Mouse (Mus musculus) megakaryocyte, embryonic 14.5 days (primary cell): Measurements from ENCODE around the gene Mill1. TPM values are rescaled to one million over a fixed set of nuclear protein-coding genes. Genes with fewer than 3 reads are reported as not detected.
"Not testable (repeated sequence)": the region's sequence is repeated elsewhere in the genome, so short reads cannot be mapped to it uniquely, and the experiment has no call there.

ENCODE experiments used
- H3K27me3 ChIP-seq: replicated peaks from 2 replicates; pipeline ENCODE3; 2012; ENCODE audit warnings: inconsistent platforms
- H3K36me3 ChIP-seq: replicated peaks from 2 replicates; pipeline ENCODE3; 2012; ENCODE audit warnings: low read length, inconsistent platforms, mixed read lengths
- H3K4me1 ChIP-seq: 2 replicates; pipeline ENCODE4 v1.6.1; 2012; ENCODE audit warnings: inconsistent platforms
- H3K4me3 ChIP-seq: replicated peaks from 2 replicates; pipeline ENCODE3; 2012; ENCODE audit warnings: moderate library complexity, mild to moderate bottlenecking, inconsistent platforms
- H3K9me3 ChIP-seq: 2 replicates; pipeline ENCODE4 v1.6.1; 2012; ENCODE audit warnings: inconsistent platforms
- FLI1 ChIP-seq: IDR thresholded peaks from 2 replicates; pipeline ENCODE4 v1.6.1; 2012; ENCODE audit warnings: low read length, inconsistent platforms, mixed read lengths
- GATA1 ChIP-seq: IDR thresholded peaks from 3 replicates; pipeline ENCODE4 v1.6.1; 2012; ENCODE audit warnings: mixed read lengths, low read length, inconsistent platforms, borderline replicate concordance
- polyA plus RNA-seq: library from polyadenylated mRNA; stranded (reverse); fragments of >175 nt; gene quantifications from 2 replicates; pipeline ENCODE4 v1.2.3, GENCODE M21; 2012; ENCODE audit warnings: low replicate concordance; ENCODE audit not compliant: insufficient read depth

The Mill1 gene
- polyA plus RNA-seq: not detected in 2 replicates

DNA sequence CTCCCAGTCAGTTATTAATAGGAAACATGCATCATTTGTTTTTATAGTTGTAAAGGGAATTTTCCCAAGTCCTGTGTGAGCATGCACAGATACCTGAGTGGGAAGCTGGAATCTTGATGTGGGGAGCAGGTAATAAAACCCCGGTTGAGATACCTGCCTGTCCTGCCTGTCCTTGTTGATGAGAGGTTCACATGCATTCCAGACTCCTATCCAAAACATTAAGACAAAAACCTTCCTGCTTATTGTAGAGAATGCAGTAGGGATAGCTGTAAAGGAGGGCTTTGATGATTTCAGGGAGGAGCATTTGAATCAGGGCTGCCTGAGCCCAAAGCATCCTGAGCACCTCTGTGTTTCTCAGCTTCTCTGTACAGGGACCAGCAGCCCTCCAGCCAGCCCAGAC, at the start of gene Mill1:
Gene Mill1 (plus strand): TSS at position 301 of the 400 bp plus-strand sequence.
- Histone ChIP-seq H3K4me3 (no peak within 1 kb of the TSS), H3K9me3 (peaks cover 3% of the 10 kb centered on the region; the same call in 1 of the 2 replicates), H3K4me1 (peaks cover 4% of the 10 kb centered on the region; the same call in 1 of the 2 replicates), H3K36me3 (no peaks in the 10 kb centered on the region), H3K27me3 (no peaks in the 10 kb centered on the region)
- TF ChIP-seq FLI1 (no peak), GATA1 (no peak)

DNA sequence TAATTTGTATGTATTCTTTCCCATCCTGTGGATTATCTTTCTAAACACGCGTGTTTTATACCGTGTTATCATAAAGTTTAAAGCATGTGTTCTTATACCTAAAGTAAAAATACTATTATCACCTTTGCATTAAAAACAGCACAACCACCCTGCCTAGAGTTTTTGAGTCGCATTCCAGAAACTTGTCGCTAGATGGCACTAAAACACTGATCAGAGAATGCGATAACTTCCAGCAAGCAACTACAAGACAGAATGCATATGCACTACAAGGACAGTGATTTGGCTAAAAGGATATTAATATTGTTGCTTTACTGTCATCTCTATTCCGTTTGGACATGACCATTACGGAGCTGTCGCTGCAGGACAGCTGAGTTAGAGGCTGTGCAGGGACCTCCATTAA, 34.2 kb upstream of the Mill1 start:
- TF ChIP-seq GATA1 (no peak), FLI1 (no peak)
- Histone ChIP-seq H3K27me3 (no peaks in the 10 kb centered on the region), H3K4me3 (no peak overlapping the region), H3K4me1 (no peaks in the 10 kb centered on the region), H3K36me3 (no peaks in the 10 kb centered on the region), H3K9me3 (no peaks in the 10 kb centered on the region)

DNA sequence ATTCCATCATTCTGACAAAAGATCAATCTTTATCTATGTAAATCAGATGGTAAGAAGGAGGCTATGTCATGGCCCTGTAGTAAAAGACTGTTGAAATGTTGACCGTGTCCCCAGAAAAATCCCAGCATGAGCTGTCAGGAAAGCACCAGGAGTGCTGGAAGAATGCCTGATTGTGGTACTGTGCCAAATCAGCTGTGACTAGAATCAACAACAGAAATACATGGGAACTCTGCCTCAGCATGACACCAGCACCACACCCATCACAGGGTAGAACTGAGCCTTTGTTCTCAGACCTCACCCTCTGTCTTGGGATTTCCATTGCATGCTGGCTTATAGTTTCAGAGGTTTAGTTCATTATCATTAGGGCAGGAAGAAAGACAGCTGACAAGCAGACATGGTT, 30.4 kb upstream of the Mill1 start:
- H3K4me3 ChIP-seq: no peak overlapping the region
- no peaks in the 10 kb centered on the region for H3K27me3 ChIP-seq
- H3K4me1 ChIP-seq: no peaks in the 10 kb centered on the region

DNA sequence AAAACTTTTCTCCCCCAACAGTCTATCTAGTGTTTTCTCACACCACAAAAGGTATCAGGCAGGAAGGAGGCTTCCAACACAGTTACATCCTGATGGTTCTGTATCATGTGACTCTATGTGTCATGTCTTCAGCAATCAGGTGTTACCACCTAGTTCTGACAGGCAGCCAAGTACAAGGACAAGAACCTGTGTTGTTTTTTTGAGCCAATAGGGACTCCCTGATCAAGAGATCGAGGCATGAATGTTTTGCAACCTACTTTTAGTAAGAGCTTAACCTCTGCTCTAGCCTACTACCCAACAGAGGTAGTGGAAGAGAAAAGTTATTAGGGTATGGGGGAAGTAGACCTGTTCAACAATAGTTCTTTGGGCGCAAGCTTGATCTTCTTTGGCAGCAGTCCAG, 6.6 kb upstream of the Mill1 start:
- H3K4me1 ChIP-seq: peaks cover 4% of the 10 kb centered on the region; the same call in 1 of the 2 replicates
- H3K27me3 ChIP-seq: no peaks in the 10 kb centered on the region
- no peak overlapping the region for H3K4me3 ChIP-seq
- peaks cover 6% of the 10 kb centered on the region for H3K9me3 ChIP-seq
- no peaks in the 10 kb centered on the region for H3K36me3 ChIP-seq
- TF ChIP-seq GATA1 (no peak), FLI1 (no peak)

More for the DNA sequence above, 30.4 kb upstream of the Mill1 start:
- no peaks in the 10 kb centered on the region for H3K9me3 ChIP-seq
- no peak for TF ChIP-seq GATA1
- no peak for TF ChIP-seq FLI1
- H3K36me3 ChIP-seq: no peaks in the 10 kb centered on the region

DNA sequence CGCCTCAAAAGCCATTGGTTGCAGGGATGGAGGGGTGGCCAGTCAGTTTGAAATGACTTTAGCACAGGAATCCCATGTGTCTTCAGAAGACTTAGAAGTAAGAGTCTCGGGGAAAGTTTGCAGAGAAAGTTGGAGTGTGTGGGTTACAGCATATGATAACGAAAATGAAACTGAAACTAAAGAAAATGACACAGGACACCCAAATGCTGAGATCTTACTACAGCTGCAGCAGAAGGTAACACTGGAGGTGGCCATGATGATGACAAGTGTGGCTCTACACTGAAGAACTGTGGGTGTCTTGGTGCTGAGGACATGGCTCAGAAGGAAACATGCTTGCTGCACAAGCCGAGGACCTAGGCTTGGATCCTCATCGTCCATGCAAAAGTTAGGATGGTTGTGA, 3.9 kb upstream of the Mill1 start:
- Histone ChIP-seq H3K27me3 (no peaks in the 10 kb centered on the region), H3K4me1 (peaks cover 4% of the 10 kb centered on the region; the same call in 1 of the 2 replicates), H3K9me3 (peaks cover 6% of the 10 kb centered on the region), H3K36me3 (no peaks in the 10 kb centered on the region), H3K4me3 (peak overlapping the region; percentile 80)
- TF ChIP-seq FLI1 (no peak), GATA1 (no peak)

DNA sequence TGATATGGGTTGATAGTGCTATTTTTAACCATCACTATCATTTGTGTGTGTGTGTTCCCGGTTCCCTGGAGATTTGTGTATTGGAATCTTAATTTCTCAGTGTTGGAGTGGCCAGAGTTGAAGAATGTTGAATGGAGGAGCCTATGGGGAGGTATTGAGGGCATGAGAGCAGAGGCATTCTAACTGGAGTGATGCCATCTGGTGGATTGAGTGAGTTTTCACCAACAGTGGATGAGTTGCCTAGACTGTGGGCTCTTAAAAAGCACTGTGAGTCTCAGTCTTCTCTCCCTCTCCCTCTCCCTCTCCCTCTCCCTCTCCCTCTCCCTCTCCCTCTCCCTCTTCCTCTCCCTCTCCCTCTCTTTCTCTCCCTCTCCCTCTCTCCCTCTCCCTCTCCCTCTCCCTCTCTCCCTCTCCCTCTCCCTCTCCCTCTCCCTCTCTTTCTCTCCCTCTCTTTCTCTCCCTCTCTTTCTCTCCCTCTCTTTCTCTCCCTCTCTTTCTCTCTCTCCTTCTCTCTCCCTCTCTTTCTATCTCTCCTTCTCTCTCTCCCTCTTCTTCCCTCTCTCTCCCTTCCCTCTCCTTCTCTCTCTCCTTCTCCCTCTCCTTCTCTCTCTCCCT, 1.1 kb upstream of the Mill1 start:
- H3K4me1 ChIP-seq, H3K9me3 ChIP-seq, H3K36me3 ChIP-seq, H3K4me3 ChIP-seq, H3K27me3 ChIP-seq: not testable (repeated sequence)

DNA sequence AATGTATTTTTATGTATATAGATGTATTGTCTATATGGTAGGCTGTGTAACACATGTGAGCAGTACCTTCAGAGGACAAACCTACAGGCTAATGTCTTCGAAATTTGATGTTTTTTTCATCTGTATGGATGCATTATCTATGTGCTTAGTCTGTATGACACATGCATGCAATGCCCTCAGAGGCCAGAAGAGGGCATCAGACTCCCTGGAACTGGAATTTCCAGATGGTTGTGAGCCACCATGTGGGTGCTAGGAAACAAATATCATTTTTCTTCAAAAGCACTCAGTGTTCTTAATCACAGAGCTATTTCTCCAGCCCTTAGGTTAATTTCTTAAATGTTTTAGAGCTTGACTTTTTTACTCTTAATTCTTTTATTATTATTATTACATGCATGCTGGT, 15.1 kb downstream of the Mill1 start:
- Histone ChIP-seq H3K4me3 (no peak overlapping the region), H3K36me3 (no peaks in the 10 kb centered on the region), H3K4me1 (no peaks in the 10 kb centered on the region), H3K9me3 (peaks cover 27% of the 10 kb centered on the region; the same call in 1 of the 2 replicates), H3K27me3 (no peaks in the 10 kb centered on the region)
- no peak for TF ChIP-seq FLI1
- TF ChIP-seq GATA1: no peak

DNA sequence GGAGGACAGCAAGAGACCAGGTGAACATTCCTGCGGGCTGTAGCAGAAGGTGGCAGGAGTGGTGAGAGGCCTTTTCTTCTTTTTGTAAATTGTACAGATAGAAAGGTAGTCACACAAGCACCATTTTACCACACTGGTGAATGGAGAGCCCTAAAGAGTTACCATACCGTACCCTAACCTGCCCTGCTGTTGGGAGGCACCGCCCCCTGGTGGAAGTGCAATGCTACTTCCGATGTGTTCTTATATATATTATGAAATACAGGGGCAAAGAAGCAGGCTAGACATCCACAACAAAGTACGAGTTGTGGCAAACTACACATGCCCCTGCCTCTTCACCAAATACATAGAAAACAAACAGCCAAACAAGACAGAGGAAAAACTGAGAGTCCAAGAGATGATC, 19.9 kb downstream of the Mill1 start:
- H3K4me1 ChIP-seq: no peaks in the 10 kb centered on the region
- TF ChIP-seq FLI1 (no peak), GATA1 (no peak)
- H3K4me3 ChIP-seq: no peak overlapping the region
- no peaks in the 10 kb centered on the region for H3K36me3 ChIP-seq
- no peaks in the 10 kb centered on the region for H3K27me3 ChIP-seq
- H3K9me3 ChIP-seq: peaks cover 35% of the 10 kb centered on the region; the same call in 1 of the 2 replicates

Other genes with a start within 250 kb of the Mill1 start
- gene Ceacam13, start 235.5 kb upstream of the Mill1 start, polyA plus RNA-seq: not detected in 2 replicates
- gene Ceacam12, start 179.4 kb upstream of the Mill1 start, polyA plus RNA-seq: not detected in 2 replicates
- not detected in 2 replicates for gene Igfl3, start 68.9 kb upstream of the Mill1 start, polyA plus RNA-seq
- gene Psg18, start 109.7 kb downstream of the Mill1 start, polyA plus RNA-seq: not detected in 2 replicates
- gene Psg28, start 186.7 kb downstream of the Mill1 start, polyA plus RNA-seq: not detected in 2 replicates
- gene Psg26, start 238.8 kb downstream of the Mill1 start, polyA plus RNA-seq: not detected in 2 replicates